Mouse (Mus musculus) layer of hippocampus, postnatal 10 days (tissue): ENCODE measurements around the gene Ppan. TPM values are rescaled to one million over a fixed set of nuclear protein-coding genes. Genes with fewer than 3 reads are reported as not detected.

Experiments used
- DNase-seq, 2 experiments: peaks; one replicate each; pipeline ENCODE4 v3.0.0; 2021; ENCODE audit warnings: low spot score in 2 of 2
- long read RNA-seq: library from polyadenylated mRNA; stranded (forward); transcript quantifications from one replicate; pipeline ENCODE4 v2.0.0, GENCODE M21; 2023
- total RNA-seq, 2 experiments: library from RNA; stranded (reverse); gene quantifications; 2 replicates each; pipeline ENCODE4 v1.2.3; 2021

Ppan gene
- total RNA-seq, result 10 to 100 TPM; 28.9 to 35.8 TPM
- long read RNA-seq, transcript Ppan-201 (11 exons, 1,670 nt), result major isoform, 20 of 28 reads
- long read RNA-seq, partial matches to known transcripts, result 3 of 28 reads
- long read RNA-seq, other reads (novel, unspliced or antisense), result 4 of 28 reads

GRCm38 (mm10) chr9:20887704-20888385, at the start of gene Ppan:
TSS of gene Ppan (plus strand) at chr9:20888175.
- DNase-seq, result peak; percentile 94 to 95

- no peak for DNase-seq
These were observed 49.0 kb upstream of the Ppan start for GRCm38 (mm10) chr9:20838931-20839330.

DNA sequence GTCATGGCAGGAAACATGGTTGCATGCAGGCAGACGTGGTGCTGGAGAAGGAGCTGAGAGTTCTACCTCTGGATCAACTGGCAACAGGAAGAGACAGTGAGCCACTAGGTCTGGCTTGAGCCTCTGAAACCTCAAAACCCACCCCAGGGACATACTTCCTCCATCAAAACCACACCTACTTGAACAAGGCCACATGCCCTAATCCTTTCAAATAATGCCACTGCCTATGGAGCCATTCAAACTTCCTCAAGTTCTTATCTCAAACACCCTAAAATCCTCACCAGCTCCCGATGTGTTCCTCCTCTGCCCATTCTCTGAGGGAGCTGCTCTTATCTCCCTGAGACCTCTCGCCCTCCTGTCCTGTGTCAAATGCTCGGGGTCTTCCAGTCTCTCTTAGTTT, 45.8 kb upstream of the Ppan start:
- no peak for DNase-seq

DNA sequence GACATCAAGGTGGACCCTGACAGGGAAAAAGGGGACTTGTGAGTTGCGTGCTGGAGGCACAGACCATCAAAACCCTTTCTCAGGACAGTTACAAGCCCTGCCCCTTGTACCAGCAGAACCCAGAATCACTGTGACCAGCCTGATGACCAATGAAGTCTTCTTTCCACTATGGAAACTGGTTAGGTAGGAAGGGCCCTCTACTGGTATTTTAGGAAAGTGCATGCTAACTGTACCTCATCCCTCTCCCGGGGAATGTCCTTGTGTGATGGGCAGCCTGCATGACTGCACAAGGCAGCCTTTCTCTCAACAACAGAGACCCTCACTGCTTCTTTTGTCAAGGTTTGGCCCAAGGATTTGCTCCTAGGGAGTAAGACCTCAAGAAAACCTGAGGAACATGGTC, 45.3 kb upstream of the Ppan start:
- peak; percentile 26 to 33 for DNase-seq

DNA sequence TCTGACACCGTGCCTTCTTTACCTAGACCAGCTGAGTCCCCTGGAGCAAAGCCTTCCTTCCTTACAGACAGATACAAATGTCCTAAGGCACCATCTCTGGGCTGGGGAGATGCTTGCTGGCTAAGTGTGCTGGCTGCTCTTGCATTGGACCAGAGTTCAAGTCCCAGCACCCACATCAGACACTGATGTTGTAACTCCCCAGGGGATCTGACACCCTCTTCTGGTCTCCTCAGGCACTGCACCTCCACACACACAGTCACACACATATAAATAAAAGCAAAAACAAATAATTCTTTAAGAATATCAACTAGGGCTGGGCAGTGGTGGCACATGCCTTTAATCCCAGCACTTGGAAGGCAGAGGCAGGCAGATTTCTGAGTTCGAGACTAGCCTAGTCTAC, 37.8 kb upstream of the Ppan start:
- DNase-seq, result no peak

DNA sequence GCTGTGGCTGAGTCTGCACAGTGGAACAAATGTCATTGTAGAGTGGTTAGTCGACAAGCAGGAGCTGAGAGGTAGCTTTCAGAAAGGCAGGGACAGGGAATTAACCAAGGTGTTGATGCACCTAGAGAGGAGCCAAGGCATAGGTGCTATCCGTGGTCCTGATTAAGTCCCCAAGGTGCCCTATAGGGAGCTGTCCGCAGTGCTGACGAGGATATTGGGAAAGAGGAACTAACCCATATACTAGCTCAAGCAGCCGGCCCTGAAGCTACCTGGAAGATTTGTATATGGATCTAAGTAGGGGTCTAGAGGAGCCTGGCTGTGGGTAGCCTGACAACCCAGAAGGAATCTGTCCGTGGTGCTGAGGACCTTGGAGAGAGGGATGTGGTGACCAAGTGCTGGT, 30.8 kb upstream of the Ppan start:
- no peak for DNase-seq

DNA sequence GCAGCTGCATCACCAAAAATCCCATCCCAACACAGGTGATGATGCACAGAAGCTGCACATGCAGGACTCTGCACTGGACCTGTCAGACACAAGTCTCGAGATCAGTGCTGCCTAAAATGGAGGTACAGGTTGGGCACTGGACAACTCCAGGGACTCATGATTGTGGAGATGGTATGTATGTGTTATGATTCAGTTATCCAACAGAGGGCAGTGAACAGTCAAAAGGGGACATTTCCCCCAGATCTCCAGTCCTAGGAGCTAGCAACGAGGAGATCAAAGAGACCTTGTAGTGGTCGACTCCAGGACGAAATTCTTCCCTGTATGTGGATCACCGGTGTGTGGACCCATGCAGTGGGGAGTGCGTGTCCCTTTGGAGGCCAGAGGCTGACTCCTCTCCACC, 28.0 kb upstream of the Ppan start:
- no peak for DNase-seq

DNA sequence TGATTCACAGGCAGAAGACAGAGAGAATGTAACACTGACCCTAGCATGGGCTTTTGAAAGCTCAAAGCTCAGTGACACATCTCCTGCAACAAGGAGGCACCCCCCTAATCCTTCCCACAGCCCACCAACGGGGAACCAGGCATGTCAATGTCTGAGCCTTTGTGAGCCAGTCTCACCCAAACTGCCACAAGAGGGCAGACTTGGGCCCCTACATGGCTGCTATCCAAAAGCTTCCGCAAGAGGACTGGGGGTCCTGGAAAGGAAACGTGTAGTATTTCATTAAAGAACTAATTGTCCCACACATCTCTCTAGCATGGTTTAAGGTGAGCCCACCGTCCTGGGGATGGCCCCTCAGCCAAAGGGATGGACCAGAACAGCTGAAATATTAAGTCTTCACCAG, 26.2 kb upstream of the Ppan start:
- DNase-seq, result peak; percentile 41 to 51

DNA sequence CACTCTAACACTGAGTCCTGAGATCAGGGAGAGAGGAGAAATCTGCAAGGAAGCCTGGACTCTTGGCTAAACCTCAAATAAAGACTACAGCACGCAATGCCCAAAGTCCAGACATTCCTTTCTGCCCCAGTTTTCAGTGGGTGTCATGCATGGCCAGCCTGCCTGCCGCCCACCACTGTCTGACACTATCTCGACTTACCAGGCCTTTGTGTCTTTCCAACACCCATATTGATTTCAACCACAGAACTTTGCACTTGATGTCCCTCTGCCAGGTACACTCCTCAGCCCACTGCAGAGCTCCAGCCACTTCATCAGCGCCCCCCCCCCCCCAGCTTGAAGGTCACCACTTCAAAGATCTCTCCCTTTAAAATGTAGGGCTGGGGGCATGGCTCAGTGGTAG, 25.8 kb upstream of the Ppan start:
- DNase-seq, result no peak

DNA sequence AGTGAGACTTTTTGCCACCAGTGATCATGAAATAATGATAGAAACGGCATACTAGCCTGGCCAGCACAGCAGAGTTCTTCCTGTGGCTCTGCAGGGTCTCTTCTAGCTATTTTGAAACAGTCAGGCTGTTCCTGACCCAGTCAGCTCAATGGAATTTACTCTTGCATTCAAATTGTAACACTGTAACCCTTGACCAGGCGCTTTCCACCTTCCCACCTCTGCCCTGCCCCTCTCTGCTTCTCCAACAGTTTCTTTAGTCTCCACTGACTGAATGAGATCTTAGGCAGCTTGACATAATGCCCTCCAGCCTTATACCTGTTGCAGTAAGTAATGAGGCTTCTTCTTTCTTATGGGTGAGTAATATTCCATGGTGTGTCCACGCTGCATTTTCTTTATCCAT, 21.1 kb upstream of the Ppan start:
- no peak for DNase-seq

DNA sequence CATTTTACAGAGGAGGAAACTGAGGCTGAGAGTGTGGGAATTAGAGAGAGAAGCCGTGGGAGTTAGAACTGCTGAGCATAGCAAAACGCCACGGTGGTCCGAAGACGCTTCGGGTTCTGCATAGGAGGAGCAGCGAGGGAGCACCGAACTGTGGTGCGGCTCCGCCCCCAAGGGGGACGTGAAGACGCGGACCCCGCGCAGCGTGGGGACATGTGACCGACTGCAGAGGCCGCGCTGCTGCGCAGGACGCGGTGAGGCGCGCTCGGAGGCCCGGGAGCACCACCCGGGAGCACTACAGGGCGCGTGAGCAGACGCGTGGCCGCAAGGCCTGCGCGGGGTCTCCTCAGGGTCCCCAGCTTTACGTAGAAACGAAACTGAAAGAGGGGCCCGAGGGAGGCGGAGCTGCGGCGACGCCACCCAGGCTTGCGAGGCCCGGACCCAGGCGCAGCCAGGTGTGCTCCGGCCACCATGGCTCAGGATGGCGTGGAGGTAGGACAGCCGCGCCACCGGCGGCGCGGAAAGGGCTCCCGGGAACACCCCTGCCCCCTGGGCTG, 19.4 kb upstream of the Ppan start, which contains the start of gene A230050P20Rik:
Gene A230050P20Rik (plus strand): TSS at position 195 of the 554 bp plus-strand sequence.
- peak; percentile 69 to 75 for DNase-seq

DNA sequence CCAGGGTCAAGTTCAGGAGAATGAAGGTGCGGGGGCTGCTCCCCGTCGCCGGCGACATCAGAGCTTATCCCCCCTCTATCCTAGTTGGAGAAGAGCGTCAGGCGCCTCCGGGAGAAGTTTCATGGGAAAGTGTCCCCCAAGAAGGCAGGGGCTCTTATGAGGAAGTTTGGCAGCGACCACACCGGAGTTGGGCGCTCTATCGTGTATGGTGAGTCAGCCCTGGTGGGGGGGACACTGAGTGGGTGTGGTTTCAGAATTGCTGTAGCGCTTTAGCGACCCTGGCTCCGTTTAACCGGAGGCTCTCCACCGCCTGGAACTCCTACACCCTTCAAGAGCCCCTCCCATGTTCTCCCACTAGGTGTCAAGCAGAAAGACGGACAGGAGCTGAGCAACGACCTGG, 18.7 kb upstream of the Ppan start:
- DNase-seq, result no peak

GRCm38 (mm10) chr9:20870211-20871173, 17.5 kb upstream of the Ppan start:
- DNase-seq, result no peak

GRCm38 (mm10) chr9:20872991-20873390, 15.0 kb upstream of the Ppan start:
- no peak for DNase-seq

DNA sequence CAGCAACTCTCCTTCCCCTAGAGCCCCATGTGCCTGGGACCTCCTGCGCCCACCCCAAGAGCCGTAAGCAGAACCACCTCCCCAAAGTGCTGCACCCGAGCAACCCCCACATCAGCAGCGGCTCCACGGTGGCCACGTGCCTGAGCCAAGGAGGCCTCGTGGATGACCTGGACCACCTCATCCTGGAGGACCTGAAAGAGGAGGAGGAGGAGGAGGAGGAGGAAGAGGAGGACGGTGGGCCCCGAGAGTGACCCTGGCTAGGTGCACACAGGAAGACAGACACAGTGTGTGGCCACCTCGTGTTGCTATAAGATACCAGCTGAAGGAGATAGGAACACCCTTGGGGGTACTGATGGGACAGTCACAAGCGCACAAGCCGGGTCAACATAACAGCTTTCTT, 14.5 kb upstream of the Ppan start:
- DNase-seq, result no peak

DNA sequence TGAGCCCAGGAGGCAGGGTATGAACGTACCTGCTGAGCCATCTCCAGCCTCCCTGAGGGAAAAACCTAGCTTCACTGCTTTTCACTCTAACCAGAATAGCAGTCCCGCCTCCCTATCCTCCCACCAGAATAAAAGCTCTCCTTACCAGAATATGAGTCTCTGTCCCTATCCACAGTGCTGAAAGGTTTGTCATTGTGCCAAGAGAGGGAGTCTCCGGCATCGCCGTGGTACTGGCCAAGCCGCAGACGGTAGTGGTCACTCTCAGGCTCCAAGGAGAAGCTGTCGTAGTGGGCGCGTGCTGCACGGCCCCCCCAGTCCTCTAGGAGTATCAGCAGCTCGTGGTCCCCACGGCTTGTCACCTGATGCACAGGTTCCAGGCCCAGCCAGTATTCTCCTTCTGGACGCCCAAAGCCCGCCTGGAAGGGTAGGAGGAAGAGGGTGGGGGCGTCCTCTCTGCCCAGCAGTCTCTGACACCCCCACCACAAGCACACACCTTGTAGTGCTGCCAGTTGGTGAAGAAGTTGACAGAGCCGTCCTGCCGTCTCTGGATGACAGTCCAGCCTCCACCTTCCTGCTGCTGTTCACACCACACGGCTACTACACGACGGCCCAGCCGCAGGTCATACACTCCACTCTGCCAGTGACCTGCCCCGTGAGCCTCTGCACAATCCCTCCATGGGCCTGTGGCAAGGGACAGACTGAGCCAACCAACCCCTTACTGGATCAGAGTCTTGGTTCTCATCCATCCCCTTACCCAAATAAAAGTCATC, 12.8 kb upstream of the Ppan start:
- no peak for DNase-seq

- DNase-seq, result no peak
These were observed 11.5 kb upstream of the Ppan start for GRCm38 (mm10) chr9:20876318-20877117.

GRCm38 (mm10) chr9:20877118-20878040, 10.6 kb upstream of the Ppan start:
- no peak for DNase-seq
